Mouse (Mus musculus) liver, embryonic 14.5 days (tissue): ENCODE results near the gene Xrcc5. TPM values are rescaled to one million over a fixed set of nuclear protein-coding genes. Genes with fewer than 3 reads are reported as not detected.

Experiments used
- ATAC-seq: fragments of 200-750 bp; cut with Nextera tagmentation; 2 replicates; pipeline ENCODE4 v1.8.0; 2017; ENCODE audit warnings: moderate number of reproducible peaks, mild to moderate bottlenecking, moderate library complexity; ENCODE audit not compliant: insufficient read depth
- DNase-seq, 3 experiments: peaks; one replicate each; pipeline ENCODE4 v3.0.0-alpha.2; 2012 to 2013; ENCODE audit warnings: low read depth in 3 of 3, low spot score in 3 of 3
- H3K27ac ChIP-seq: fragments of 300-500 bp; sonication (generic); 2 replicates; pipeline ENCODE4 v1.5.1; 2014; ENCODE audit warnings: moderate library complexity, mild to moderate bottlenecking, control low read depth, inconsistent platforms
- H3K27me3 ChIP-seq: fragments of 300-500 bp; sonication (generic); 2 replicates; pipeline ENCODE4 v1.6.1; 2014; ENCODE audit warnings: mild to moderate bottlenecking, low read length, moderate library complexity; ENCODE audit not compliant: control insufficient read depth, insufficient read depth
- H3K36me3 ChIP-seq: fragments of 300-500 bp; sonication (generic); replicated peaks from 2 replicates; pipeline ENCODE4 v1.6.1; 2014; ENCODE audit warnings: low read depth; ENCODE audit not compliant: control insufficient read depth, insufficient read depth
- H3K4me1 ChIP-seq, 2 experiments: fragments of 200-500 bp in 1 of 2; fragments of 300-500 bp in 1 of 2; sonication (generic) in 1 of 2; replicated peaks; 2 replicates each; pipeline ENCODE4 v1.6.1; 2012 to 2014; ENCODE audit warnings: antibody characterized with exemption in 1 of 2, inconsistent platforms in 1 of 2, low read length in 1 of 2; ENCODE audit not compliant: control insufficient read depth in 2 of 2, insufficient read depth in 2 of 2
- H3K4me2 ChIP-seq: fragments of 300-500 bp; sonication (generic); 2 replicates; pipeline ENCODE4 v1.6.1; 2014; ENCODE audit warnings: low read depth, mild to moderate bottlenecking, control low read depth, moderate library complexity
- H3K4me3 ChIP-seq, 2 experiments: fragments of 200-500 bp in 1 of 2; fragments of 300-500 bp in 1 of 2; sonication (generic) in 1 of 2; 2 replicates each; pipeline ENCODE4 v1.5.1; 2012 to 2014; ENCODE audit warnings: low read depth in 2 of 2, low read length in 2 of 2, mild to moderate bottlenecking in 2 of 2, control low read depth in 1 of 2, inconsistent platforms in 1 of 2, moderate library complexity in 1 of 2; ENCODE audit not compliant: insufficient read depth in 1 of 2
- H3K9ac ChIP-seq: fragments of 300-500 bp; sonication (generic); replicated peaks from 2 replicates; pipeline ENCODE4 v1.6.1; 2014; ENCODE audit warnings: mild to moderate bottlenecking, control low read depth, moderate library complexity
- H3K9me3 ChIP-seq: fragments of 300-500 bp; sonication (generic); 2 replicates; pipeline ENCODE4 v1.6.1; 2016; ENCODE audit warnings: low read length, mixed read lengths; ENCODE audit not compliant: control insufficient read depth
- CTCF ChIP-seq: IDR thresholded peaks from 2 replicates; pipeline ENCODE4 v1.5.1; 2016; ENCODE audit warnings: antibody characterized with exemption, low read depth, control low read depth
- EP300 ChIP-seq: IDR thresholded peaks from 2 replicates; pipeline ENCODE4 v1.6.1; 2016; ENCODE audit warnings: antibody characterized with exemption, low read depth
- WGBS: fragments of 180-500 bp; shearing (Covaris S2); extraction: QIAGEN DNeasy Blood & Tissue Kit; methylation state at CpG from one replicate; pipeline ENCODE4 v1.1.7; 2014; ENCODE audit not compliant: insufficient replicate concordance; 5-methylcytosine and 5-hydroxymethylcytosine counted together
- polyA plus RNA-seq, 2 experiments: library from polyadenylated mRNA; depleted of rRNA in 1 of 2; stranded (reverse) in 1 of 2; unstranded in 1 of 2; fragments of >200 nt; fragmentation: Nextera tagmentation in 1 of 2; extraction: Ambion mirVana in 1 of 2; gene quantifications; 2 replicates each; pipeline versions ENCODE4 v1.2.1 to v1.2.3; 2012 to 2014

Gene Xrcc5
- polyA plus RNA-seq, 2 experiments: 8.9 to 17.6 TPM

- Histone ChIP-seq H3K9me3 (no peaks in the 10 kb centered on the region), H3K4me3 (no peak overlapping the region), H3K4me2 (no peak overlapping the region), H3K4me1 (no peaks in the 10 kb centered on the region), H3K27ac (no peak overlapping the region), H3K9ac (no peak overlapping the region), H3K36me3 (no peaks in the 10 kb centered on the region), H3K27me3 (no peaks in the 10 kb centered on the region)
- 48% methylated on average over 2 of the region's 2 CpGs for WGBS
- no peak for ATAC-seq
- no peak for TF ChIP-seq EP300
- no peak for TF ChIP-seq CTCF
- DNase-seq: no peak
These were observed 135.5 kb downstream of the Xrcc5 start for GRCm38 (mm10) chr1:72442747-72443146.

Other genes starting within 250 kb of the Xrcc5 start
- gene Mreg, start 95.1 kb upstream of the Xrcc5 start, polyA plus RNA-seq (2012; rRNA removed): 1.9 and 2.9 TPM in 2 replicates
- 6.4 and 7.4 TPM in 2 replicates for gene Mreg, start 95.1 kb upstream of the Xrcc5 start, polyA plus RNA-seq (2014; fragmentation: Nextera tagmentation; extraction: Ambion mirVana)
- gene Pecr, start 23.1 kb upstream of the Xrcc5 start, polyA plus RNA-seq (2012; rRNA removed): 17.7 and 23.1 TPM in 2 replicates
- gene Pecr, start 23.1 kb upstream of the Xrcc5 start, polyA plus RNA-seq (2014; fragmentation: Nextera tagmentation; extraction: Ambion mirVana): 40.2 and 48.1 TPM in 2 replicates
- 0.39 and 0.50 TPM in 2 replicates for gene Tmem169, start 23.1 kb upstream of the Xrcc5 start, polyA plus RNA-seq (2012; rRNA removed)
- gene Tmem169, start 23.1 kb upstream of the Xrcc5 start, polyA plus RNA-seq (2014; fragmentation: Nextera tagmentation; extraction: Ambion mirVana): 0.67 and 0.81 TPM in 2 replicates
- not detected in 2 replicates for gene March4, start 229.5 kb downstream of the Xrcc5 start, polyA plus RNA-seq (2012; rRNA removed)
- not detected in 2 replicates for gene March4, start 229.5 kb downstream of the Xrcc5 start, polyA plus RNA-seq (2014; fragmentation: Nextera tagmentation; extraction: Ambion mirVana)